Mouse (Mus musculus) bone marrow, adult 2 months (tissue): ENCODE data around the gene Tfap2b. TPM values are rescaled to one million over a fixed set of nuclear protein-coding genes. Genes with fewer than 3 reads are reported as not detected.

Experiments used
- H3K27ac ChIP-seq: fragments of 200-500 bp; 2 replicates; pipeline ENCODE4 v1.5.1; 2012; ENCODE audit warnings: low read depth, mild to moderate bottlenecking, control low read depth, inconsistent platforms, low read length; ENCODE audit not compliant: control insufficient read depth, poor library complexity, insufficient read depth
- H3K4me1 ChIP-seq: fragments of 200-500 bp; 2 replicates; pipeline ENCODE4 v1.6.1; 2011; ENCODE audit warnings: low read length; ENCODE audit not compliant: control insufficient read depth, insufficient read depth
- H3K4me3 ChIP-seq: fragments of 200-500 bp; replicated peaks from 2 replicates; pipeline ENCODE3; 2011; ENCODE audit warnings: mild to moderate bottlenecking, low read depth, low read length, control low read depth; ENCODE audit not compliant: control insufficient read depth
- CTCF ChIP-seq: fragments of 200-500 bp; IDR thresholded peaks from 2 replicates; pipeline ENCODE4 v1.5.1; 2011; ENCODE audit warnings: low read length, control low read depth; ENCODE audit not compliant: control insufficient read depth, insufficient read depth
- POLR2A ChIP-seq: fragments of 200-500 bp; IDR thresholded peaks from 2 replicates; pipeline ENCODE4 v1.6.1; 2011; ENCODE audit warnings: low read depth, mild to moderate bottlenecking, control low read depth, low read length, borderline replicate concordance; ENCODE audit not compliant: control insufficient read depth
- WGBS: fragments of 180-500 bp; shearing (Covaris S2); methylation state at CpG from one replicate; pipeline ENCODE4 v1.1.7; 2018; 5-methylcytosine and 5-hydroxymethylcytosine counted together
- polyA plus RNA-seq: library from polyadenylated mRNA; stranded (reverse); fragments of >200 nt; gene quantifications from 2 replicates; pipeline ENCODE4 v1.2.4, GENCODE M21; 2011; ENCODE audit warnings: low replicate concordance; ENCODE audit not compliant: missing spikeins, insufficient read depth, insufficient read length

Tfap2b gene
- polyA plus RNA-seq, 1 experiment: not detected

DNA sequence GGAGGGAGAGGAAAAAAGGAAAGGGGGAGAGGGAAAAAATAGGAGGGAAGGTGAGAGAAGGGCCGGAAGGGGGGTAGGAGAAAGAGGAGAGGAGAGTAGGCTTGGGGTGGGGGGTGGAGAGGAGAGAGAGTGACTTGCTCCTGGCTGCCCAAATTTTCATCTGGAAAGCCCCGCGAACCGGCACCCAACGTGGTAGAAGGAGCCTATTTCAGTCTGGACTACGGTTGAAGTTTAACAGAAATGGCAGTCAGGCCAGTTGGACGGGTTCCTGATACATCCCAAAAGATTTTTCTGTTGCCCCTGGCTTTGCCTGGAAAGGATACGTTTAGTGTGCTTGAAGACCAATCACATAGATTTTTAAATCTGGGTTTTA is 2.3 kb downstream of the Tfap2b start:
- no peak overlapping the region for H3K4me3 ChIP-seq
- 7% methylated on average over 8 of the region's 8 CpGs for WGBS
- H3K4me1 ChIP-seq: no peaks in the 10 kb centered on the region
- H3K27ac ChIP-seq: no peak overlapping the region
- TF ChIP-seq CTCF (no peak), POLR2A (no peak)

DNA sequence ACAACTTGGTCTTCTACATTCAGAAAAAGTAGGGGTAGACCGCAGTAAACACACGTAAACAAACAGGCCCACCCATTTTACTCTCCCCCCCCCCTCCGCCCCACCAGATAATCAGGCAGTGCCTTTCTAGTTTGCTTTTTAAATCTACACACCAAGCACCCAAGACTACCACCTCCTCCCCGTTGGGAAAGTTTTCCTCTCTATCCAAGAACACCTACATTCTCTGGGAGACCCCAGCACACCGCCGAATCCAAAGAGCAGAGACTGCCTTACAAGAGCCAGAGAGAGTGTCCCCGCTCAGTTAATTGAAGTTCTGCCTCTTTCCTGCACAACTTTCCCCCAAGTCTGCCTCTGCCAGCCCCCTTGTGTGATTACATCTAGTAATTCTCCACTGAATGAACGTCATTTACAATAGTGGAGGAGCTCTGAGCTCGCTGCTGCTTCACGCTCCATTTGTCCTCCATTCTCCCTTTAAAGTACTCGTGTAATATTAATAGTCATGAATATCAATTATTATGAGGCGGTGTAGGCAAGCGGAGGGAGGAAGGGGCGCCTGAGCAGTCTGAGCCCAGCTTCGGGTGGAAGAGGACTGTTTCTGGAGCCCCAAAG is 2.9 kb downstream of the Tfap2b start:
- H3K4me3 ChIP-seq: no peak overlapping the region
- H3K27ac ChIP-seq: no peak overlapping the region
- H3K4me1 ChIP-seq: no peaks in the 10 kb centered on the region
- TF ChIP-seq CTCF (no peak), POLR2A (no peak)
- WGBS: 6% methylated on average over 15 of the region's 15 CpGs

- Histone ChIP-seq H3K4me1 (no peaks in the 10 kb centered on the region), H3K27ac (no peak overlapping the region), H3K4me3 (no peak overlapping the region)
- no peak for TF ChIP-seq CTCF
- WGBS: 6% methylated on average over 4 of the region's 4 CpGs
These were observed 4.0 kb downstream of the Tfap2b start for GRCm38 (mm10) chr1:19212691-19213090.

DNA sequence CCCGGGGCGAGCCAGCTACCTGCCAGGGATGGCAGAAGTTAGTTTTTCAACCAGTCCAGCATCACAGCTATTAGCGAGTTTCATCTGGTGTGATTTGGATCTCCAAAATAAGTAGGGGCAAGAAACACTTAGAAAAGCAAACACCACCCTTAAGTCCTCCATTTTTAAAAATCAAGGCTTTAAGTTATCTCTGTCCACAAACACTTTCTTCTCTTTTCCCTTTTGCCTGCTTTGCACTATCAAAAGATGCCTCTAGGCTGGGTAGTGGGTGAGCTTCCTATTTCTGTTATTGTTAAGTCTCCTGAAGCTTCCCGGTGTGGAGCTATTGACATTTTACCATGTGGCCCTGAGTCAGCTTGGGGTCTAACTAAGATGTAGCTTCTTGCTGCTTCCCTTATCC is 4.5 kb downstream of the Tfap2b start:
- TF ChIP-seq POLR2A: no peak
- Histone ChIP-seq H3K4me3 (no peak overlapping the region), H3K27ac (no peak overlapping the region), H3K4me1 (no peaks in the 10 kb centered on the region)
- 2% methylated on average over 4 of the region's 4 CpGs for WGBS

- Histone ChIP-seq H3K4me3 (no peak overlapping the region), H3K27ac (no peak overlapping the region), H3K4me1 (no peaks in the 10 kb centered on the region)
- 8% methylated on average over 36 of the region's 36 CpGs for WGBS
- TF ChIP-seq POLR2A (no peak), CTCF (no peak)
These were observed 5.2 kb downstream of the Tfap2b start for GRCm38 (mm10) chr1:19213851-19214395.

DNA sequence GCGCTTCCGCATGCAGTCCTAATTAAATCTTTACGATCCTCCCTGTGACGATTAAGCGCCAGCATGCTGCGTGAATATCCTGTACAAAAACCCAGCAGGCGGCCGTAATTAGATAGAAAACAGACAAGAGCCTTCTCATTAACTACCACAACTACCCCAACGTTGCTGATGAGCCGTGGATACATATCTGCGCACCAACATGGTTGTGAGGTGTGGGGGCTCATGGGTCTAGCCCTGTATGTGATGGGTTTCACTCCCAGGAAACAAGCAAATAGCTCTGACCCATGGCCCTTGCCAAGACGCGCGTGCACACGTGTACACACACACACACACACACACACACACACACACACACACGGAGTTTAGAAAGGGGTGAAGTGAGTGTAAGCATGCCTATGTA is 8.7 kb downstream of the Tfap2b start:
- Histone ChIP-seq H3K4me3 (no peak overlapping the region), H3K27ac (no peak overlapping the region), H3K4me1 (no peaks in the 10 kb centered on the region)
- no peak for TF ChIP-seq POLR2A
- TF ChIP-seq CTCF: no peak
- whole genome bisulfite sequencing: 7% methylated on average over 16 of the region's 16 CpGs

GRCm38 (mm10) chr1:19218221-19218620 is 9.5 kb downstream of the Tfap2b start:
- 5% methylated on average over 7 of the region's 7 CpGs for WGBS
- Histone ChIP-seq H3K27ac (no peak overlapping the region), H3K4me3 (no peak overlapping the region), H3K4me1 (no peaks in the 10 kb centered on the region)
- TF ChIP-seq CTCF (no peak), POLR2A (no peak)

DNA sequence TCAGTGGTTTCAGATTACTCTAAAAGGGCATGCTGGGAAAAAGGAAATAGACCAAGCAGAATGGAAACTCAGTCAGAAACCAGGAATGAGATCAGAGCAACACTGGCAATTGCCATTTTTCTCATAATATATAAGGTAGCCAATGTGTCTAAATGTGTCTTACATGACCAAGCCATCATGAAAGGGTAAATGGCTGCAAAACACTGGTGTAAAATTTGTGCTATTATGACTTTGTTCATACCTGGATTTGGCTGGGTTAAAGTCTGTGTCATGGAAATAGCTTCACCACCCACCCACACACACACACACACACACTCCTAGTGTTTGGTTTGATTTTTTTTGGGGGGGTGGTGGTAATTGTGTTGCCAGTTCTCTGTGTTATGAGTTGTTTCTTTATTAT is 10.7 kb downstream of the Tfap2b start:
- no peak overlapping the region for H3K27ac ChIP-seq
- H3K4me3 ChIP-seq: no peak overlapping the region
- no peaks in the 10 kb centered on the region for H3K4me1 ChIP-seq
- TF ChIP-seq POLR2A (no peak), CTCF (no peak)

DNA sequence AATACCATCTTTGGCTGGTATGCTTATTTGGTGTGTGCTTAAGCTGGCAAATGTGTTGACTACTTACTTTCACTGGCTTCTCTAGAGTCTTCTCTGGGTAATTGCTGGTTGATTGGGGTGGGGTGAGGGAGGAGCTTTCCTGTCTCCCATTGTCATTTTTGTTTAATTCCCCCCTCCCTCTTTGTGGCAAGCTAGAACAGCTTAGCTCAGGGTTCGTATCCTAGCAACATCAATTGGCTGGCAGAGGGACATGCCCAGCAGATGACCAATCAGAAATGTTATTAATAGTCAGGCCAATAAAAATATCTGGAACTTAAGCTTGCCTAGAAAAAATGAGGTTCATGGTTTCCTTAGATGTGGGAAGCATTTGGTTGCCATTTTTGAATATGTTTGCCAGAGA is 11.8 kb downstream of the Tfap2b start:
- H3K4me1 ChIP-seq: no peaks in the 10 kb centered on the region
- no peak overlapping the region for H3K4me3 ChIP-seq
- H3K27ac ChIP-seq: no peak overlapping the region
- no peak for TF ChIP-seq CTCF
- no peak for TF ChIP-seq POLR2A
- WGBS: 15% methylated on average over 1 of the region's 1 CpGs
